Mouse (Mus musculus) kidney, adult 2 months (tissue): Measurements from ENCODE around the gene Hap1.

Experiments
- CTCF ChIP-seq: fragments of 200-500 bp; conservative IDR thresholded peaks from 2 replicates; pipeline ENCODE4 v1.5.1; 2011; ENCODE audit warnings: low read depth, mild to moderate bottlenecking, control low read depth, low read length, moderate library complexity, mixed read lengths; ENCODE audit not compliant: insufficient read depth, insufficient read length
- POLR2A ChIP-seq: fragments of 200-500 bp; IDR thresholded peaks from one replicate; pipeline ENCODE4 v1.6.1; 2011; ENCODE audit warnings: low read depth, low read length, control low read depth

GRCm38 (mm10) chr11:100386586-100386985 is 30.7 kb upstream of the Hap1 start:
- TF ChIP-seq CTCF (no peak), POLR2A (no peak)
